Mouse (Mus musculus): ENCODE measurements at regions not wholly inside any gene's neighbourhood (a gene's known extent, or its start where the extent isn't known, plus 50 kb on each side); places are given as distances from the start of the nearest gene placed in this dataset.

DNA sequence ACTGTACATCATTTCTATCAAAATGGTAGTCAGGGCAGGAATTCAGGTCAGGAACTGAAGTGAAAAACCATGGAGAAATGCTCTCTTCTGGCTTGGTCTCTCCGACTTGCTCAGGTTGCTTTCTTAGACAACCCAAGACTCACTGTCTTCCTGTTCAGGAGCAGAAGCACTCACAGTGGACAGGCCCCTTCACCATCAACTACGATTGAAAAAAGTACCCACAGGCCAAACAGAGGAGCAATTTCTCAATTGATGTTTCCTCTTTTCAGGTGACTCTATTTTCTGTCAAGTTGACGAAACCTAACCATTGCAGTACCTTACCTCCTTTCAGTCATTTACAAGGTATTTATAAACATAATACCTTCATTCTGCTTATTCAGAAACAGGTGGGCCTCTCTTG, 136.4 kb downstream of the St8sia4 start:
- ATAC-seq (replicated peaks; ENCODE audit: low FRiP score, low TSS enrichment, low read depth) (no peak), DNase-seq (ENCODE audit: low spot score) (no peak)
- Histone ChIP-seq H3K9me3 (ENCODE audit: control insufficient read depth, low read length) (no peaks in the 10 kb centered on the region), H3K27ac (ENCODE audit: low read depth) (no peak overlapping the region), H3K27me3 (replicated peaks; ENCODE audit: control insufficient read depth, insufficient read depth, low read length) (no peaks in the 10 kb centered on the region), H3K4me1 (replicated peaks; ENCODE audit: control insufficient read depth, insufficient read depth, low read length) (no peaks in the 10 kb centered on the region), H3K4me3 (ENCODE audit: low read depth, low read length) (no peak overlapping the region), H3K36me3 (ENCODE audit: control insufficient read depth, insufficient read depth, low read length) (no peaks in the 10 kb centered on the region), H3K4me2 (ENCODE audit: low read length) (no peak overlapping the region), H3K9ac (ENCODE audit: low read length) (no peak overlapping the region)
- 84% methylated on average over 3 of the region's 3 CpGs for WGBS

Data from intestine, embryonic 14.5 days (tissue).